Mouse (Mus musculus): ENCODE measurements at regions not wholly inside any gene's neighbourhood (a gene's known extent, or its start where the extent isn't known, plus 50 kb on each side); places are given as distances from the start of the nearest gene placed in this dataset.

DNA sequence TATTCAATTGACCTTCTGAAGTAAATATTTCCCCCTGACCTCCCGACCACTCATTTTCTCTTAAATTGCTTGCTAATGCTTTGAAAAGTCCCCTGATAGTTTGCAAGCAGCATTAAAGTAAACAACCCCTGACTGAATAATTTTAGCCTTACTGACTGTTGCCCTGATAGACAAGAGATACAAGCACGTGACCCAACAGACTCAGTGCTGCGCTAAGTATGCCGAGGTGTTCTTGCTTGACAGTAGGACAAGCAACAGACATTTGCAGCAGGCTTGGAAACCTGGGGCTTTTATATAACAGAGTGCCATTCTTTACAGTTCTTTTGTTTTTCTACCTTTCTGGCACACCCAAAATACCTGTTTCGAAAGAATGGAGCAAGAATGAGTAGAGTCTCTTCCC lies 2779.9 kb upstream of the Gm7489 start:
- TF ChIP-seq CTCF (IDR thresholded peaks at IDR 0.05; ENCODE audit: control insufficient read depth, insufficient read depth, insufficient read length), result no peak
- TF ChIP-seq MYOD1 (IDR thresholded peaks at IDR 0.05; ENCODE audit: control insufficient read depth, insufficient read length, low read depth), result no peak
- no peak for TF ChIP-seq FOSL1 (IDR thresholded peaks at IDR 0.05; ENCODE audit: insufficient read depth, low read length, poor library complexity, severe bottlenecking)
- TF ChIP-seq MYOG (IDR thresholded peaks at IDR 0.05; ENCODE audit: control insufficient read depth, extremely low read depth, insufficient read length), result no peak
- TF ChIP-seq USF1 (IDR thresholded peaks at IDR 0.05; ENCODE audit: low read depth), result no peak
- TF ChIP-seq MAX (IDR thresholded peaks at IDR 0.05), result no peak
- no peak for TF ChIP-seq CEBPB (IDR thresholded peaks at IDR 0.05; ENCODE audit: low read depth)
